Mouse (Mus musculus) heart, adult 2 months (tissue): Measurements from ENCODE around the gene Macrod2. TPM values are rescaled to one million over a fixed set of nuclear protein-coding genes. Genes with fewer than 3 reads are reported as not detected.

ENCODE experiments used
- DNase-seq, 2 experiments: peaks; one replicate each; pipeline ENCODE4 v3.0.0; 2021
- H3K27ac ChIP-seq: fragments of 200-600 bp; 2 replicates; pipeline ENCODE4 v1.8.1; 2022
- H3K27me3 ChIP-seq: fragments of 200-500 bp; 2 replicates; pipeline ENCODE4 v1.6.1; 2012; ENCODE audit warnings: mild to moderate bottlenecking, low read length, inconsistent platforms, mixed read lengths; ENCODE audit not compliant: control insufficient read depth, insufficient read depth
- H3K36me3 ChIP-seq: fragments of 200-500 bp; 2 replicates; pipeline ENCODE4 v1.6.1; 2012; ENCODE audit warnings: low read length, inconsistent platforms; ENCODE audit not compliant: control insufficient read depth, insufficient read depth
- H3K4me1 ChIP-seq: fragments of 200-500 bp; 2 replicates; pipeline ENCODE4 v1.6.1; 2011; ENCODE audit warnings: low read length; ENCODE audit not compliant: control insufficient read depth, insufficient read depth
- H3K4me3 ChIP-seq: fragments of 200-600 bp; 2 replicates; pipeline ENCODE4 v1.8.1; 2022
- H3K79me2 ChIP-seq: fragments of 200-500 bp; replicated peaks from 2 replicates; pipeline ENCODE4 v1.6.1; 2012; ENCODE audit warnings: mild to moderate bottlenecking, inconsistent platforms, low read length, moderate library complexity, mixed read lengths; ENCODE audit not compliant: control insufficient read depth, insufficient read depth
- H3K9ac ChIP-seq: fragments of 200-500 bp; 2 replicates; pipeline ENCODE4 v1.6.1; 2012; ENCODE audit warnings: low read depth, mild to moderate bottlenecking, control low read depth, inconsistent platforms, low read length, mixed read lengths
- CTCF ChIP-seq: fragments of 200-600 bp; IDR thresholded peaks from 2 replicates; pipeline ENCODE4 v1.8.1; 2022; ENCODE audit warnings: antibody characterized with exemption, mild to moderate bottlenecking, moderate library complexity
- EP300 ChIP-seq: fragments of 200-500 bp; IDR thresholded peaks from 2 replicates; pipeline ENCODE4 v1.6.1; 2011; ENCODE audit warnings: low read depth, low read length, control low read depth; ENCODE audit not compliant: insufficient read depth
- POLR2A ChIP-seq: fragments of 200-500 bp; IDR thresholded peaks from 2 replicates; pipeline ENCODE4 v1.6.1; 2011; ENCODE audit warnings: mild to moderate bottlenecking, low read depth, low read length, control low read depth; ENCODE audit not compliant: insufficient read depth
- WGBS: fragments of 180-500 bp; shearing (Covaris S2); methylation state at CpG from one replicate; pipeline ENCODE4 v1.1.7; 2018; 5-methylcytosine and 5-hydroxymethylcytosine counted together
- intact Hi-C: fragments of 180-260 bp; cut with DNase I; formaldehyde crosslinking; loops from one replicate; pipeline ENCODE4 v1.15.1; 2025
- polyA plus RNA-seq: library from polyadenylated mRNA; depleted of rRNA; stranded (reverse); fragments of >200 nt; gene quantifications from 2 replicates; pipeline ENCODE4 v1.2.3, GENCODE M21; 2012
- total RNA-seq, 2 experiments: library from RNA; stranded (reverse); gene quantifications; 2 replicates each; pipeline ENCODE4 v1.2.3; 2021

Macrod2 gene
- total and polyA plus RNA-seq, 3 experiments: 2.3 to 9.7 (median 8.5) TPM

DNA sequence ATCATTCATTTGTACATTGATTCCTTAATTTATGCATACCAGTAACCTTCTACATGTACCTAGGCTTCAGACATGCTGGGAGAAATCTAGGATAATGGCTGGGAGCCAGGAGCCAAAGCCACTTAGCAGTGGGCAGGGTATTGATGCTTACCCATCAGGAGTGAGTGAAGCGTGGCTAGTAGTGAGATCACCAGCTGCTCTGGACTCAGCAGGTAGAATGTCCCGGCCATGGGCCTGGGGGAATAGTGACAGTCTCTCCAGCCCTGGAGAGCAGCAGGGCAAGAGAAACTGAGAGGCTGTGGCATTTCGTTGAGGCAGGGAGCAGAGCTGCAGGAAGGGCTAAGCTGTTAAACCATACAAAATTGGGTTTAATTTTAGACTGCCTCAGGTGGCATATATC, 435.0 kb downstream of the Macrod2 start:
- TF ChIP-seq EP300 (no peak), POLR2A (no peak), CTCF (no peak)
- intact Hi-C loops: no loop called here

GRCm38 (mm10) chr2:140839371-140839770, 444.3 kb downstream of the Macrod2 start:
- Histone ChIP-seq H3K4me3 (no peak overlapping the region), H3K79me2 (no peaks in the 10 kb centered on the region), H3K4me1 (no peaks in the 10 kb centered on the region), H3K9ac (no peak overlapping the region), H3K27ac (no peak overlapping the region), H3K27me3 (no peaks in the 10 kb centered on the region), H3K36me3 (no peaks in the 10 kb centered on the region)
- TF ChIP-seq EP300 (no peak), CTCF (no peak), POLR2A (no peak)
- intact Hi-C loops: no loop called here
- 65% methylated on average over 2 of the region's 2 CpGs for WGBS
- DNase-seq: no peak

More for the DNA sequence above, 435.0 kb downstream of the Macrod2 start:
- Histone ChIP-seq H3K9ac (no peak overlapping the region), H3K27ac (no peak overlapping the region), H3K79me2 (no peaks in the 10 kb centered on the region), H3K4me1 (no peaks in the 10 kb centered on the region), H3K27me3 (no peaks in the 10 kb centered on the region), H3K4me3 (no peak overlapping the region), H3K36me3 (no peaks in the 10 kb centered on the region)
- WGBS: 49% methylated on average over 3 of the region's 3 CpGs
- no peak for DNase-seq

DNA sequence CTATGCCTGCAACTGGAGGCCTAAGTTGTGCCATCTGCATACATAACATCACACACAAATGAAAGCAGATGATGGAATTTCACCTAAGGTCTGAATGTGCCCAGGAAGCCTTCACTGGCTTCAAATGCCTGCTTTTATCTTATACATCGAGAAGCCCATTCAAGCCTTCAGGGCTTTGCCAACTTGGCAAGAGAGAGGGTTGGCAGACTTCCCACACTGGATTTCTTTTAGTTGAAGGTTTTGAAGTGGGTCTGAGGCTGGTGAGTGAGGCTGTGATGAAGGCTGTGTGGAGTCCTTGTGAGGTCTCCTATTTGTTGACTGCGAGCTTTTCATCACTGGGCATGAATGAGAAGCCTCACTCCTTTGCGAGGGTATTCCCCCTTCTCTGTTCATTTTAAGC, 444.8 kb downstream of the Macrod2 start:
- Histone ChIP-seq H3K27me3 (no peaks in the 10 kb centered on the region), H3K4me1 (no peaks in the 10 kb centered on the region), H3K4me3 (no peak overlapping the region), H3K36me3 (no peaks in the 10 kb centered on the region), H3K27ac (no peak overlapping the region), H3K9ac (no peak overlapping the region), H3K79me2 (no peaks in the 10 kb centered on the region)
- TF ChIP-seq POLR2A: no peak
- TF ChIP-seq EP300: no peak
- TF ChIP-seq CTCF: no peak
- no peak for DNase-seq
- 34% methylated on average over 3 of the region's 3 CpGs for WGBS
- intact Hi-C loops: no loop called here

- Histone ChIP-seq H3K4me1 (no peaks in the 10 kb centered on the region), H3K27me3 (no peaks in the 10 kb centered on the region), H3K9ac (no peak overlapping the region), H3K27ac (no peak overlapping the region), H3K4me3 (no peak overlapping the region), H3K36me3 (no peaks in the 10 kb centered on the region), H3K79me2 (no peaks in the 10 kb centered on the region)
- no peak for DNase-seq
- WGBS: 65% methylated on average over 5 of the region's 5 CpGs
- intact Hi-C loops: no loop called here
- TF ChIP-seq POLR2A: no peak
- TF ChIP-seq EP300: no peak
- no peak for TF ChIP-seq CTCF
Observed at GRCm38 (mm10) chr2:140844030-140844429, 448.9 kb downstream of the Macrod2 start.

DNA sequence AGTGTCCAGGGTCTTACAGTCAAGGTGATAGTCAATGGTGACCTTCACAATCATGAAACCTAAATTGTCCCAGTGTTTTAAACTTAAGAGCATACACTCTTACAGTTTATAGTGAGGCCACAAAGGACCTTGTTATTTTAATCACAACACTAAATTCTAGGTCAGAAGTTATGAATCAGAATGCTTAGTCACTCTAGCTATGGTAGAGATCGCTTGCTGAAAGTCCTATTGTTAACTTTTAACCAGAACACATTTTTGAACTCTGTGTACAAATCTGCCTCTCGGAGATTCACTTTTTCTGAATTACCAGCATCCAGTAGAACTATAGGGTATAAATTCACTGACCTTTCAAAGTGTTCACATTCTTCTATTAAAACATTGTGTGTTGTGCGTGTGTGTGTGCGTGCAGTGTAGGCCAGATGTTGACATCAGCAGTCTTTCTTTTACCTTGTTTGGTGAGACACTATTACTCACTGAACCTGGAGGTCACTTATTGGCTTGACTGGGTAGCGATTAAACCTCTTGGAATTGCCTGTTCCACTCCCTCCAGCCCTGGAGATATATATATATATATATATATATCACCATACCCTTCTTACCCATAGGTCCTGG, 452.8 kb downstream of the Macrod2 start:
- no peak overlapping the region for H3K27ac ChIP-seq
- no peaks in the 10 kb centered on the region for H3K27me3 ChIP-seq
- no peaks in the 10 kb centered on the region for H3K36me3 ChIP-seq
- WGBS: 92% methylated on average over 5 of the region's 5 CpGs
- DNase-seq: no peak
- H3K79me2 ChIP-seq: no peaks in the 10 kb centered on the region
- no peaks in the 10 kb centered on the region for H3K4me1 ChIP-seq
- TF ChIP-seq POLR2A: no peak
- TF ChIP-seq CTCF: no peak
- no peak for TF ChIP-seq EP300
- H3K9ac ChIP-seq: no peak overlapping the region
- H3K4me3 ChIP-seq: no peak overlapping the region
- intact Hi-C loops: no loop called here

DNA sequence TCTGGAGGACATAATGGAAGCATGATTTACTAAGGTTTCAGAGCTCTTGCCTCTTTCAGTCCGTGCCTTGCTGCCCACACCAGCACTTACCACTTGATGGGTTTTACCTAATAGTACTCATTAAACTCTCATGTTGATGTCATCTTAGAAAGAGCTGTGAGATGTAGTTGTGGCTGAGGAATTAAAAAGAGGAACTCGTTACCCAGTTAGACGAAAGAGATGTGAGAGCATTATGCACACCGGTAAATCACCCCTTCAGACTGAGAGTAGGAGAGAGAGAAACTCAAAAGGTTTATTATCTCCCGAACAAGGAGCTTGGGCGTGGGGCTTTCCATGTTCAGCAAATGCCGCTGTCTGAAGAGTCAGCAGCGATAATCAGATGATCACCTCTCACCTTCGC, 458.4 kb downstream of the Macrod2 start:
- Histone ChIP-seq H3K4me1 (no peaks in the 10 kb centered on the region), H3K79me2 (no peaks in the 10 kb centered on the region), H3K36me3 (no peaks in the 10 kb centered on the region), H3K27me3 (no peaks in the 10 kb centered on the region), H3K27ac (no peak overlapping the region), H3K4me3 (no peak overlapping the region), H3K9ac (no peak overlapping the region)
- intact Hi-C loops: no loop called here
- WGBS: 75% methylated on average over 9 of the region's 9 CpGs
- no peak for DNase-seq
- TF ChIP-seq POLR2A: no peak
- TF ChIP-seq EP300: no peak
- TF ChIP-seq CTCF: no peak
